Mouse (Mus musculus): ENCODE measurements around the gene Rere.

- TF ChIP-seq CTCF (IDR thresholded peaks at IDR 0.05; ENCODE audit: control insufficient read depth, insufficient read depth, low read length) (no peak), POLR2A (IDR thresholded peaks at IDR 0.05; ENCODE audit: borderline replicate concordance, control insufficient read depth, low read depth, low read length) (no peak)
These were observed 167.0 kb downstream of the Rere start for GRCm38 (mm10) chr4:150448433-150448832.

Data from bone marrow, adult 2 months (tissue).